Mouse (Mus musculus): Measurements from ENCODE around the gene Tbc1d5.
"Not testable (repeated sequence)": the region's sequence is repeated elsewhere in the genome, so short reads cannot be mapped to it uniquely, and the experiment has no call there.

Gene Tbc1d5

DNA sequence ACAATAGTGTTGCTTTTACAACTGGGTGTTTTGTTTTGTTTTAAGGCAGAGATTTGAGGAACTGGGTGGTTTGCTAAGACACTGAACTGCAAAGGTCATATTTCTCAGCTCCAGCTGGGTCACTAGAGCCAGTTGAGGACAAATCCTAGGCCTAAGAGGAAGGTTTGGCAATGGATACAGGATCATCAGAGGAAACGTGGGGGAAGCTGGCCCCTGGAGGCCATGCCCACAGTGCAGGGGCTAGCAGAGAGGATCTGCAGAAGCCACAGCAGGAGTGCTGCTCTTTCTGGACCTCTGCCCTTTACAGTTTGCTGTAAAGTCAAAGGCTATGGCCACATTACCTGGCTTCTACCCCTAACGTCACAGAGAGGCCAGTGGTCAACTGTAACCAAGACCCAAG lies 428.3 kb downstream of the Tbc1d5 start:
- no peak for DNase-seq (ENCODE audit: low spot score in 2 of 2)

GRCm38 (mm10) chr17:50741386-50741785 lies 437.8 kb downstream of the Tbc1d5 start:
- DNase-seq (ENCODE audit: low spot score in 2 of 2), result no peak

- DNase-seq (ENCODE audit: low spot score in 2 of 2), result no peak
Observed at GRCm38 (mm10) chr17:50740804-50741203, 438.3 kb downstream of the Tbc1d5 start.

GRCm38 (mm10) chr17:50738476-50738875 lies 440.7 kb downstream of the Tbc1d5 start:
- no peak for DNase-seq (ENCODE audit: low spot score in 2 of 2)

- no peak for DNase-seq (ENCODE audit: low spot score in 2 of 2)
Observed at GRCm38 (mm10) chr17:50737068-50737467, 442.1 kb downstream of the Tbc1d5 start.

GRCm38 (mm10) chr17:50735955-50736533 lies 443.1 kb downstream of the Tbc1d5 start:
- no peak for DNase-seq (ENCODE audit: low spot score in 2 of 2)

DNA sequence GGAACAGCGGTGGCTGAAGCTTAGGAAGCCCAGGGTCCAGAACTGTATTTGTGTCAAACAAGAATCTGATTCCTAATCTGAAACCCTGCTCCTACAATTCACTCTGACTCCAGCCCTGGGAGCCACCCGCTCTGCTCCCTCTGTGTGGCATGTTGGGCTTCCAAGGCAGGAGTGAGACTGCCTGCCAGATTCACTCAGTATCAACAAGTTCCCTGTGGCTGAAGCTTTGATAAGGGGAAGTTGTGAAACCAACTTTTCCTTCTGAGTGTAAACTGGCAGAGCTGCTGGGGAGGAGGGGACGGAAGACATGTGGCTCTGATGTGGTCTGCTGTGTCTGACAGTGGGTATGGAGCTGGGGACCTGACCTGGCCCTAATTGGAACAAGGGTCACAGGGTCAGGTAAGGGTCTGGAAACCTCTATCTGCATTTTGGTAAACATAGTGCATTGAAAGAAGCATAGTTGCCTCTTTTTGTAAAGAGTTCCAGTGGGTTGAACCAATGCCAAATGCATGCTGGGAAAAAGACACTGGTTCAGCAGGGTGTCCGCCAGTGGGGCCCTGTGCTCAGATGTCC lies 443.7 kb downstream of the Tbc1d5 start:
- no peak for DNase-seq (ENCODE audit: low spot score in 2 of 2)

DNA sequence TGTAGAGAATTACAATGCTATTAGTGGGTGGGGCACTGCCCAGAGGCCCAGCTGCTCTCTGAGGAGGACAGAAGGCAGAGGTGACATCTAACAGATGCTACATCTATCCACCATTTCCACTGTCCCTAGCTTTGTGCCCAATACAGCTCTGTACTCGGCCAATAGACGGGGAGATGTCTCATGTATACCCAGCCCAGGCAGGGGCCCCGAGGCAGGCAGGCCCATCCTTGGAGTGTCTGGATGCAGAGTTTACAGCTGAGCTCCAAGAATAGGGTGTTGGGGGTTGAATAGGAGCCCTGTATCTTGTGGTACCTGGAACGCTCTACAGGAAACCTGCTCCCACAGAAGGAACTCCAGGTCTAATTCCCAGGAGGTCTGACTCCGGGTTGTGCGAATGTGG lies 444.4 kb downstream of the Tbc1d5 start:
- no peak for DNase-seq (ENCODE audit: low spot score in 2 of 2)

DNA sequence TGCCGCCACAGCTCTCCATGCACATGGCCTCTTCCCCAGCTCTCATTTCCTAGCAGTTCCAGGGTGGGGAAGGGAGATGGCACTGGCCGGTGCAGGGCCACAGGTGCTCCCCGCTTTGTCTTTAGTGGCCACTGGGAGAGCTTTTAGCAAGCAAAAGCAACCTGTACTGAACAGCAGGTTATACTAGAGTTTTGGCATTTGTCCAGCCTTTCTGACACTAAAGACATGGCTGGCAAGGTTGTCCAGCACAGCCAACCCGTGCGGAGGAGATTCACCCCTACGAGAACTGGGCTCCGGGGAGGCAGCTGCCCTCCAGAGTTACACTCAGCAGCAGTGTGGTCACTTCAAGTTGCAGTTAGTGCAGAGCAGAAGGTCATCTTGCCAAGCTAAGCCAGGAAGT lies 445.8 kb downstream of the Tbc1d5 start:
- no peak for DNase-seq (ENCODE audit: low spot score in 2 of 2)

- no peak for DNase-seq (ENCODE audit: low spot score in 2 of 2)
Observed at GRCm38 (mm10) chr17:50731876-50732275, 447.3 kb downstream of the Tbc1d5 start.

DNA sequence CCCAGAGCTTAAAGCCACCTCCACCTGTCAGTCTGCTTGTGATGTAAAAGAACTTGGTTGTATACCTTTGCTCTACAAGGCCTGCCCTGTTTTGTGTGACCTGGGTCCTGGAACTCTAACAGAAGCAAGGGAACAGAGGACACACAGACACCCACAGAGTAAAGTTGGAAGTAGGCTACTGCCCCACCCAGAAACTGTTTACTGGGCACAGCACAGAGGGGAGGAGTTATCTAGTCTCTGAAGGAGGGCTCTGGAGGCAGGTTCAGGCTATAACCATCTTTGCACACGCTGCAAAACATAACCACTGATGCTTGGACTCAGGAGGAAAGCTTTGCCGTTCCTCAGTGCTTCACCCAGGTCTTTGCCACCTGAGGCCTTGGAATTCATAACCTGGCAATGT lies 448.3 kb downstream of the Tbc1d5 start:
- DNase-seq (ENCODE audit: low spot score in 2 of 2), result no peak

GRCm38 (mm10) chr17:50729577-50729976 lies 449.6 kb downstream of the Tbc1d5 start:
- no peak for DNase-seq (ENCODE audit: low spot score in 2 of 2)

- DNase-seq (ENCODE audit: low spot score in 2 of 2), result no peak
Observed at GRCm38 (mm10) chr17:50729031-50729430, 450.1 kb downstream of the Tbc1d5 start.

DNA sequence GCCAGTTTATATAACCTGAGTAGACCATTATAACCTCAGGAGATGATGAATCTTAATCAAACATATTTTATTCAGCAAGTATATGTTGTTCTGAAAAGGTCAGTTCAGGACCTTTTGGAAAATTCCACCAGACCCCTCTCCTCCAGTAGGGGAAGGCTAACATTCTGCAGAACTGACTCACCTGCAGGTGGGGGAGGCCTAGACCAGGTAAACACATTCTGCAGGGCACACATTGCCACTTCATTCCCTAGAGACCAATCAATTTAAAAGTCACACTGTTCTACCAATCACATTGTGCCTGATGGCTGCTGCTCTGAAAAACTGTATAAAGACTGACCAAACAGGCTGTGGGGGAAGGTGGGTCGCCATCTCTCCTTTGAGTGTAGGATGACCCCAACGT lies 452.9 kb downstream of the Tbc1d5 start:
- no peak for DNase-seq (ENCODE audit: low spot score in 2 of 2)

DNA sequence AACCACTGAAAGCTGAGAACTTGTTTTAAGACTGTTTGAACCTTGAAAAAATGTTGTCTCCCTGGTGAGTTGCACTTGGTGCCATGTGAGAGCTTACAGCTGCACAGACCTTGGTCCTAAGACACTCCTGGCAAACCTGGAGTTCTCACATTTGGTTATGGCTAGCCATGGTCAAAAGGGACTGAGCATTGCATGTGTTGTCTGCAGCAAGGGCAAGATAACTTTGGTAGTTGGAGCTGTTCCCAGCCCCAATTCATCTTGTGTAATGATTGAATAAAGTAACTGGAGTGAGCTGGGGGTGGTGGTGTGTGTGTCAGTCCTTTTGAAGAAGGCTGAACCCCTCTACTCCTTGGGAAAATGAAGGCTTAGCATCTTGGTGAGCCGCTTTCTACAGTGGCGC lies 454.8 kb downstream of the Tbc1d5 start:
- DNase-seq (ENCODE audit: low spot score in 2 of 2), result no peak

GRCm38 (mm10) chr17:50717586-50717985 lies 461.6 kb downstream of the Tbc1d5 start:
- no peak for DNase-seq (ENCODE audit: low spot score in 2 of 2)

GRCm38 (mm10) chr17:50710497-50711222 lies 468.5 kb downstream of the Tbc1d5 start:
- no peak for DNase-seq (ENCODE audit: low spot score in 2 of 2)

- not testable (repeated sequence) for DNase-seq (ENCODE audit: low spot score in 2 of 2)
Observed at GRCm38 (mm10) chr17:50698410-50698809, 480.7 kb downstream of the Tbc1d5 start.

- no peak for DNase-seq (ENCODE audit: low spot score in 2 of 2)
Observed at GRCm38 (mm10) chr17:50688135-50688534, 491.0 kb downstream of the Tbc1d5 start.

DNA sequence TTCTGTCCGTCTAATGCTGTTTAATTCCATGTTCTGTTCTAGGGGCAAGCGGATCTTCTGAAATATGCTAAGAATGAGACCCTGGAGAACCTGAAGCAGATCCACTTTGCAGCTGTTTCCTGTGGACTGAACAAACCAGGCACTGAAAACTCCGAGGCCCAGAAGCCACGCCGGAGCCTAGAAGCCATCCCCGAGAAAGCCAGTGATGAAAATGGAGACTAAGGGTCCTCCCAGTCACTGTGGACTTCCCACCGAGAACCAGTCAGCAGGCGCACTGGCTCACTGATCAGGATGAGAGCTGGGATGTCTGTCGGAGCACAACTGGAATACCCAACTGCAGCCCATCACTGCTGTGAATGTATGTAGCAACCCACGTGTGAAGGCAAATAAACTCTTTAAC lies 491.5 kb downstream of the Tbc1d5 start:
- DNase-seq (ENCODE audit: low spot score in 2 of 2), result no peak

- no peak for DNase-seq (ENCODE audit: low spot score in 2 of 2)
Observed at GRCm38 (mm10) chr17:50684960-50685645, 494.0 kb downstream of the Tbc1d5 start.

Data from urinary bladder, postnatal 4 days (tissue).